Mouse (Mus musculus): Measurements from ENCODE around the gene Tubgcp2.

DNA sequence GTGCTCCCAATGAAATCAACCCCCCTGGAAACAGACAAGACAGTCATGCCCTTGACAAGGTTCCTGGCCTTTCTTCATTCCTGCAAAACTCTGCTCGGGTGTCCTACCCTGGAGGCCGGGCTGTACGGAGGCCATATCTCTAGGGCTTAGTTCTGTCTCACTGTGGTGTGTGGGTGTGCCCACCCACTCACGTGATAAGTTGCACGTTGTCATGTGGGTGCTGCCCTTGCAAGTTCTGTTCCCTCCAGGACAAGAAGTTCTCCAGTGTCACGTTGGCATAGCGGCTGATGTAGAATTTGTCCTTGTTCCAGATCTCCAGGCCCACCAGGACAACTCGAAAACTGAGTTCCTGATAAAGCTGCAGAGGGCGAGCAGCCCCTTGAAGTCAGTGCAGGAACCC is 48.2 kb downstream of the Tubgcp2 start:
- TF ChIP-seq CTCF (IDR thresholded peaks at IDR 0.05; ENCODE audit: low read depth) (no peak), EP300 (IDR thresholded peaks at IDR 0.05; ENCODE audit: low read depth) (no peak)

Data from liver, postnatal 0 days (tissue).